In genomic region chr15:97837491-97838061, GRCm38 (mm10) we compare ENCODE assay signal across 8 mouse cellular contexts. TPM values are rescaled to one million over a fixed set of nuclear protein-coding genes. Genes with fewer than 3 reads are reported as not detected.
A peak's percentile ranks its signal among the peaks of the same experiment; 100 is the strongest.
DNase-seq lines count a peak whose midpoint lies in the region; ATAC-seq lines count a peak whose summit lies in the region.

No protein-coding gene starts in this region.

- peak overlapping the region; percentile 15; the same call in 1 of the 2 replicates for H3K27ac ChIP-seq in kidney, embryonic 14.5 days (ENCODE audit: low read depth, low read length)
- peak overlapping the region; percentile 65 for H3K27ac ChIP-seq in heart, embryonic 13.5 days (replicated peaks)
- H3K27ac ChIP-seq in lung, embryonic 15.5 days: peak overlapping the region; percentile 85

- H3K4me2 ChIP-seq in kidney, embryonic 14.5 days (replicated peaks; ENCODE audit: low read depth, low read length): no peak overlapping the region
- no peak overlapping the region for H3K4me2 ChIP-seq in heart, embryonic 13.5 days
- peak overlapping the region; percentile 13; the same call in 1 of the 2 replicates for H3K4me2 ChIP-seq in lung, embryonic 15.5 days

- no peak for DNase-seq in kidney, adult 9 months
- peak; percentile 94 for DNase-seq in Muller cell, postnatal 12 days (ENCODE audit: inconsistent ontology term)
- DNase-seq in right cerebral cortex, postnatal 10 days (ENCODE audit: low spot score in 2 of 2): no peak
- no peak for DNase-seq in left cerebral cortex, adult 18-20 months (ENCODE audit: low spot score in 2 of 2)

- H3K36me3 ChIP-seq in kidney, embryonic 14.5 days (ENCODE audit: control insufficient read depth, insufficient read depth, low read length): no peaks in the 10 kb centered on the region
- no peaks in the 10 kb centered on the region for H3K36me3 ChIP-seq in heart, embryonic 13.5 days
- no peaks in the 10 kb centered on the region for H3K36me3 ChIP-seq in lung, embryonic 15.5 days

- H3K4me3 ChIP-seq in kidney, embryonic 14.5 days (ENCODE audit: low read length): no peak overlapping the region
- H3K4me3 ChIP-seq in heart, embryonic 13.5 days: no peak overlapping the region
- H3K4me3 ChIP-seq in lung, embryonic 15.5 days: no peak overlapping the region

- no peak overlapping the region for H3K9ac ChIP-seq in kidney, embryonic 14.5 days (ENCODE audit: low read depth, low read length)
- H3K9ac ChIP-seq in heart, embryonic 13.5 days: peak overlapping the region; percentile 59
- H3K9ac ChIP-seq in lung, embryonic 15.5 days: 0 out of 2 replicates have a peak overlapping the region, but pooled peaks have one; percentile 1

- H3K4me1 ChIP-seq in kidney, embryonic 14.5 days (ENCODE audit: control insufficient read depth, insufficient read depth, low read length): peaks cover 43% of the 10 kb centered on the region
- peaks cover 56% of the 10 kb centered on the region for H3K4me1 ChIP-seq in heart, embryonic 13.5 days
- H3K4me1 ChIP-seq in lung, embryonic 15.5 days: peaks cover 59% of the 10 kb centered on the region

- WGBS in kidney, embryonic 14.5 days: 11% methylated on average over 8 of the region's 8 CpGs
- WGBS in heart, embryonic 13.5 days: 8% methylated on average over 8 of the region's 8 CpGs
- 6% methylated on average over 8 of the region's 8 CpGs for WGBS in lung, embryonic 15.5 days

- no peak for ATAC-seq in kidney, embryonic 14.5 days (ENCODE audit: low FRiP score, low TSS enrichment)
- no peak for ATAC-seq in heart, embryonic 13.5 days (ENCODE audit: extremely low read depth, insufficient number of reproducible peaks, low FRiP score, low TSS enrichment)
- peak; percentile 60; the same call in 1 of the 2 replicates for ATAC-seq in lung, embryonic 15.5 days (ENCODE audit: borderline replicate concordance, extremely low read depth, low FRiP score, low TSS enrichment)
- no peak for ATAC-seq in megakaryocyte-erythroid progenitor cell, adult 5-6 weeks (replicated peaks; ENCODE audit: low FRiP score, low TSS enrichment, poor library complexity, severe bottlenecking)

- no peaks in the 10 kb centered on the region for H3K27me3 ChIP-seq in kidney, embryonic 14.5 days (ENCODE audit: control insufficient read depth, insufficient read depth, low read length)
- peaks cover 3% of the 10 kb centered on the region; the same call in 1 of the 2 replicates for H3K27me3 ChIP-seq in heart, embryonic 13.5 days (replicated peaks)
- no peaks in the 10 kb centered on the region for H3K27me3 ChIP-seq in lung, embryonic 15.5 days

- no peaks in the 10 kb centered on the region for H3K9me3 ChIP-seq in kidney, embryonic 14.5 days (ENCODE audit: control insufficient read depth, low read length)
- no peaks in the 10 kb centered on the region for H3K9me3 ChIP-seq in heart, embryonic 13.5 days
- H3K9me3 ChIP-seq in lung, embryonic 15.5 days: no peaks in the 10 kb centered on the region

RNA-seq across cellular contexts. Expression of gene Hdac7, which starts 6.7 kb away (rescaled TPM):
- 32.2 and 34.1 TPM in 2 replicates for polyA plus RNA-seq in kidney, embryonic 14.5 days (2014; fragmentation: Nextera tagmentation; extraction: Ambion mirVana)
- polyA plus RNA-seq in heart, embryonic 13.5 days (2015; fragmentation: Nextera tagmentation; extraction: Ambion mirVana): 23.4 and 23.7 TPM in 2 replicates
- 40.6 and 44.7 TPM in 2 replicates for polyA plus RNA-seq in lung, embryonic 15.5 days (2015; fragmentation: Nextera tagmentation; extraction: Ambion mirVana)
- 10 to 100 TPM; 31.5 to 36.1 TPM for total RNA-seq in left cerebral cortex, adult 18-20 months (2021)
- total RNA-seq in megakaryocyte-erythroid progenitor cell, adult 5-6 weeks (2014; fragmentation: Nextera tagmentation): 129 and 194 TPM in 2 replicates
- 24.8 and 35.6 TPM in 2 replicates for total RNA-seq in megakaryocyte-erythroid progenitor cell, adult 5-6 weeks (2017)

RNA-seq across cellular contexts. Expression of gene Slc48a1, which starts 59.3 kb away (rescaled TPM):
- 34.4 and 36.1 TPM in 2 replicates for polyA plus RNA-seq in kidney, embryonic 14.5 days (2014; fragmentation: Nextera tagmentation; extraction: Ambion mirVana)
- polyA plus RNA-seq in heart, embryonic 13.5 days (2015; fragmentation: Nextera tagmentation; extraction: Ambion mirVana): 70.2 and 70.8 TPM in 2 replicates
- 38.7 and 42.2 TPM in 2 replicates for polyA plus RNA-seq in lung, embryonic 15.5 days (2015; fragmentation: Nextera tagmentation; extraction: Ambion mirVana)
- total RNA-seq in left cerebral cortex, adult 18-20 months (2021): 100 to 1,000 TPM; 154 to 168 TPM
- total RNA-seq in megakaryocyte-erythroid progenitor cell, adult 5-6 weeks (2014; fragmentation: Nextera tagmentation): 91.5 and 112 TPM in 2 replicates
- 53.7 and 72.6 TPM in 2 replicates for total RNA-seq in megakaryocyte-erythroid progenitor cell, adult 5-6 weeks (2017)

Comparison
In these comparisons a context has a peak if more than half of its experiments do, and no peak if none do; other contexts are left out.
1. H3K27ac ChIP-seq: peak in every context shown above with its lines; median percentile 85 in lung, embryonic 15.5 days; 65 in heart, embryonic 13.5 days; 15 in kidney, embryonic 14.5 days.